Mouse (Mus musculus) CH12.LX (cell line): ENCODE data around the gene Ctnna3. TPM values are rescaled to one million over a fixed set of nuclear protein-coding genes. Genes with fewer than 3 reads are reported as not detected.

ENCODE experiments used
- DNase-seq: peaks from one replicate; pipeline ENCODE4 v3.0.0-alpha.2; 2013; ENCODE audit errors: extremely low read depth
- H3K27ac ChIP-seq: 2 replicates; pipeline ENCODE4 v1.5.1; 2012; ENCODE audit warnings: low read depth, mild to moderate bottlenecking, control low read depth, moderate library complexity; ENCODE audit not compliant: insufficient read depth
- H3K27me3 ChIP-seq: replicated peaks from 2 replicates; pipeline ENCODE3; 2012; ENCODE audit warnings: inconsistent platforms
- H3K36me3 ChIP-seq, 2 experiments: replicated peaks in 1 of 2; 2 replicates each; pipeline versions ENCODE3 to v1.6.1; 2012; ENCODE audit warnings: inconsistent platforms in 1 of 2, low read length in 1 of 2, mild to moderate bottlenecking in 1 of 2, mixed read lengths in 1 of 2, moderate library complexity in 1 of 2; ENCODE audit not compliant: control insufficient read depth in 1 of 2, insufficient read depth in 1 of 2
- H3K4me1 ChIP-seq, 2 experiments: 2 replicates each; pipeline ENCODE4 v1.6.1; 2012; ENCODE audit warnings: inconsistent platforms in 1 of 2, moderate library complexity in 1 of 2; ENCODE audit not compliant: insufficient read depth in 2 of 2, control insufficient read depth in 1 of 2
- H3K4me2 ChIP-seq: 2 replicates; pipeline ENCODE4 v1.6.1; 2012; ENCODE audit warnings: low read depth, mild to moderate bottlenecking, control low read depth; ENCODE audit not compliant: poor library complexity, insufficient read depth, severe bottlenecking
- H3K4me3 ChIP-seq, 3 experiments: fragments of 150-350 bp in 1 of 3; sonication (generic) in 1 of 3; replicated peaks in 1 of 3; 2 replicates each; pipeline versions ENCODE3 to v1.5.1; 2011 to 2012; ENCODE audit warnings: low read depth in 2 of 3, low read length in 2 of 3, mild to moderate bottlenecking in 2 of 3, moderate library complexity in 2 of 3, control low read depth in 1 of 3, improper control_type of control experiment in 1 of 3, inconsistent platforms in 1 of 3, mixed read lengths in 1 of 3; ENCODE audit not compliant: poor library complexity in 1 of 3
- H3K79me2 ChIP-seq: replicated peaks from 2 replicates; pipeline ENCODE4 v1.6.1; 2012; ENCODE audit warnings: mild to moderate bottlenecking, moderate library complexity; ENCODE audit not compliant: control insufficient read depth, poor library complexity, insufficient read depth, severe bottlenecking; ENCODE audit errors: extremely low read depth
- H3K9ac ChIP-seq: 2 replicates; pipeline ENCODE4 v1.6.1; 2012; ENCODE audit warnings: low read depth, mild to moderate bottlenecking, control low read depth, moderate library complexity; ENCODE audit not compliant: insufficient read depth
- H3K9me3 ChIP-seq: replicated peaks from 2 replicates; pipeline ENCODE3; 2012; ENCODE audit warnings: low read length, inconsistent platforms, mixed read lengths
- BHLHE40 ChIP-seq: IDR thresholded peaks from 2 replicates; pipeline ENCODE4 v1.6.1; 2011; ENCODE audit warnings: mild to moderate bottlenecking, low read depth, low read length, improper control_type of control experiment
- CHD1 ChIP-seq: IDR thresholded peaks from 2 replicates; pipeline ENCODE4 v1.6.1; 2012; ENCODE audit warnings: low read depth, low read length, improper control_type of control experiment, inconsistent platforms
- CTCF ChIP-seq, 2 experiments: IDR thresholded peaks in 1 of 2; conservative IDR thresholded peaks in 1 of 2; 2 replicates each; pipeline ENCODE4 v1.5.1; 2011 to 2012; ENCODE audit warnings: low read depth in 2 of 2, low read length in 2 of 2, improper control_type of control experiment in 1 of 2, inconsistent platforms in 1 of 2, mild to moderate bottlenecking in 1 of 2, moderate library complexity in 1 of 2
- E2F4 ChIP-seq: IDR thresholded peaks from 2 replicates; pipeline ENCODE4 v1.6.1; 2011; ENCODE audit warnings: low read depth, low read length, improper control_type of control experiment; ENCODE audit not compliant: insufficient replicate concordance
- ELF1 ChIP-seq: IDR thresholded peaks from 2 replicates; pipeline ENCODE4 v1.6.1; 2014; ENCODE audit warnings: low read depth, mild to moderate bottlenecking, inconsistent platforms, low read length, improper control_type of control experiment
- IRF4 ChIP-seq: IDR thresholded peaks from 2 replicates; pipeline ENCODE4 v1.6.1; 2014; ENCODE audit warnings: low read depth, mild to moderate bottlenecking, inconsistent platforms, low read length, improper control_type of control experiment
- JUN ChIP-seq: IDR thresholded peaks from 2 replicates; pipeline ENCODE4 v1.6.1; 2011; ENCODE audit warnings: low read depth, mild to moderate bottlenecking, low read length, improper control_type of control experiment, moderate library complexity; ENCODE audit not compliant: insufficient read depth
- JUND ChIP-seq: conservative IDR thresholded peaks from 2 replicates; pipeline ENCODE4 v1.6.1; 2011; ENCODE audit warnings: low read depth, low read length, improper control_type of control experiment
- KAT2A ChIP-seq: IDR thresholded peaks from 2 replicates; pipeline ENCODE4 v1.6.1; 2012; ENCODE audit warnings: low read length, improper control_type of control experiment, inconsistent platforms; ENCODE audit not compliant: insufficient replicate concordance
- MAZ ChIP-seq: IDR thresholded peaks from 2 replicates; pipeline ENCODE4 v1.6.1; 2012; ENCODE audit warnings: low read depth, mild to moderate bottlenecking, inconsistent platforms, low read length, improper control_type of control experiment, moderate library complexity
- MEF2A ChIP-seq: IDR thresholded peaks from 2 replicates; pipeline ENCODE4 v1.6.1; 2014; ENCODE audit warnings: low read depth, mild to moderate bottlenecking, inconsistent platforms, low read length, improper control_type of control experiment, borderline replicate concordance
- MXI1 ChIP-seq: IDR thresholded peaks from 2 replicates; pipeline ENCODE4 v1.6.1; 2011; ENCODE audit warnings: mild to moderate bottlenecking, low read depth, low read length, improper control_type of control experiment
- MYC ChIP-seq: IDR thresholded peaks from 2 replicates; pipeline ENCODE4 v1.6.1; 2011; ENCODE audit warnings: low read depth, mild to moderate bottlenecking, improper control_type of control experiment, low read length
- NELFE ChIP-seq: IDR thresholded peaks from 2 replicates; pipeline ENCODE4 v1.6.1; 2011; ENCODE audit warnings: low read depth, low read length, improper control_type of control experiment
- NRF1 ChIP-seq: IDR thresholded peaks from 2 replicates; pipeline ENCODE4 v1.6.1; 2014; ENCODE audit warnings: low read depth, mild to moderate bottlenecking, inconsistent platforms, low read length, improper control_type of control experiment, moderate library complexity
- RCOR1 ChIP-seq: conservative IDR thresholded peaks from 2 replicates; pipeline ENCODE4 v1.6.1; 2012; ENCODE audit warnings: low read depth, mild to moderate bottlenecking, inconsistent platforms, low read length, improper control_type of control experiment
- TBP ChIP-seq: conservative IDR thresholded peaks from 2 replicates; pipeline ENCODE4 v1.6.1; 2011; ENCODE audit warnings: low read depth, low read length, improper control_type of control experiment
- UBTF ChIP-seq: IDR thresholded peaks from 2 replicates; pipeline ENCODE4 v1.6.1; 2012; ENCODE audit warnings: low read depth, mild to moderate bottlenecking, inconsistent platforms, low read length, improper control_type of control experiment, moderate library complexity
- USF1 ChIP-seq: IDR thresholded peaks from 2 replicates; pipeline ENCODE4 v1.6.1; 2014; ENCODE audit warnings: low read depth, mild to moderate bottlenecking, inconsistent platforms, low read length, improper control_type of control experiment
- USF2 ChIP-seq: conservative IDR thresholded peaks from 2 replicates; pipeline ENCODE4 v1.6.1; 2011; ENCODE audit warnings: low read depth, low read length, improper control_type of control experiment
- ZC3H11A ChIP-seq: IDR thresholded peaks from 2 replicates; pipeline ENCODE4 v1.6.1; 2012; ENCODE audit warnings: low read depth, mild to moderate bottlenecking, inconsistent platforms, low read length, improper control_type of control experiment
- ZMIZ1 ChIP-seq: IDR thresholded peaks from 2 replicates; pipeline ENCODE4 v1.6.1; 2012; ENCODE audit warnings: low read depth, mild to moderate bottlenecking, inconsistent platforms, low read length, improper control_type of control experiment
- ZNF384 ChIP-seq: IDR thresholded peaks from 2 replicates; pipeline ENCODE4 v1.6.1; 2012; ENCODE audit warnings: low read depth, low read length, improper control_type of control experiment, inconsistent platforms
- dilution Hi-C: fragments of 300-500 bp; cut with MboI; formaldehyde crosslinking; loops from 2 replicates; pipeline ENCODE4 v1.14.3; 2020; ENCODE audit warnings: low sequenced_read_pairs; ENCODE audit not compliant: extremely low pct_unique_long_range_greater_than_20kb, extremely low pct_ligation_motif_present
- in situ Hi-C: fragments of 300-500 bp; cut with MboI; formaldehyde crosslinking; loops from 3 replicates; pipeline ENCODE4 v1.14.3; 2019; ENCODE audit warnings: low sequenced_read_pairs, low pct_ligation_motif_present, low pct_unique_long_range_greater_than_20kb, mixed read lengths
- polyA plus RNA-seq: library from polyadenylated mRNA; unstranded; fragments of >175 nt; gene quantifications from 2 replicates; pipeline ENCODE4 v1.2.1, GENCODE M21; 2012; ENCODE audit warnings: low read depth; ENCODE audit not compliant: insufficient read length
- total RNA-seq, 2 experiments: library from RNA; depleted of rRNA; stranded (reverse); fragments of 300-350 nt in 1 of 2; fragments of >200 nt in 1 of 2; gene quantifications; 2 replicates each; pipeline ENCODE4 v1.2.3; 2012 to 2014

The Ctnna3 gene
- total and polyA plus RNA-seq, 3 experiments, result 0.09 TPM; not detected in 2

- no peaks in the 10 kb centered on the region for H3K36me3 ChIP-seq
- no peak overlapping the region for H3K4me2 ChIP-seq
- dilution Hi-C loops (no loop called here), in situ Hi-C loops (no loop called here)
- no peaks in the 10 kb centered on the region for H3K79me2 ChIP-seq
- DNase-seq, result no peak
- H3K27me3 ChIP-seq, result no peaks in the 10 kb centered on the region
- H3K9ac ChIP-seq, result no peak overlapping the region
- no peaks in the 10 kb centered on the region for H3K9me3 ChIP-seq
- no peak overlapping the region for H3K27ac ChIP-seq
- no peaks in the 10 kb centered on the region for H3K4me1 ChIP-seq
- no peak overlapping the region for H3K4me3 ChIP-seq
- no peak for TF ChIP-seq IRF4
- TF ChIP-seq RCOR1, result no peak
- no peak for TF ChIP-seq ZMIZ1
- no peak for TF ChIP-seq USF2
- TF ChIP-seq JUN, result no peak
- no peak for TF ChIP-seq USF1
- no peak for TF ChIP-seq NELFE
- TF ChIP-seq MYC, result no peak
- no peak for TF ChIP-seq CHD1
- TF ChIP-seq MXI1, result no peak
- TF ChIP-seq ZC3H11A, result no peak
- TF ChIP-seq, all 38 proteins: peak for 0
Observed at GRCm38 (mm10) chr10:63526027-63526426, 96.1 kb downstream of the Ctnna3 start.

GRCm38 (mm10) chr10:63532381-63532780 is 102.5 kb downstream of the Ctnna3 start:
- H3K79me2 ChIP-seq, result no peaks in the 10 kb centered on the region
- H3K27ac ChIP-seq, result no peak overlapping the region
- no peak for DNase-seq
- H3K4me2 ChIP-seq, result no peak overlapping the region
- TF ChIP-seq MEF2A (no peak), BHLHE40 (no peak), TBP (no peak), ZNF384 (no peak), JUND (no peak), NRF1 (no peak), ZMIZ1 (no peak), ELF1 (no peak), UBTF (no peak), E2F4 (no peak), MAZ (no peak), IRF4 (no peak), ZC3H11A (no peak), CTCF (conservative IDR thresholded peaks at IDR 0.05 in 1 of 2, IDR thresholded peaks at IDR 0.05 in 1 of 2; ENCODE audit: low read depth in 2 of 2, low read length in 2 of 2) (no peak), KAT2A (no peak), USF2 (no peak)
- dilution Hi-C loops, result no loop called here
- in situ Hi-C loops, result no loop called here
- no peaks in the 10 kb centered on the region for H3K27me3 ChIP-seq
- no peaks in the 10 kb centered on the region for H3K9me3 ChIP-seq
- no peaks in the 10 kb centered on the region for H3K4me1 ChIP-seq
- no peak overlapping the region for H3K4me3 ChIP-seq
- no peaks in the 10 kb centered on the region for H3K36me3 ChIP-seq
- no peak overlapping the region for H3K9ac ChIP-seq
